Mouse (Mus musculus) urinary bladder, postnatal 25 days (tissue): Measurements from ENCODE around the gene Krt10.

Source experiments
- DNase-seq: peaks from one replicate; pipeline ENCODE4 v3.0.0; 2022; ENCODE audit warnings: low spot score

Krt10 gene

DNA sequence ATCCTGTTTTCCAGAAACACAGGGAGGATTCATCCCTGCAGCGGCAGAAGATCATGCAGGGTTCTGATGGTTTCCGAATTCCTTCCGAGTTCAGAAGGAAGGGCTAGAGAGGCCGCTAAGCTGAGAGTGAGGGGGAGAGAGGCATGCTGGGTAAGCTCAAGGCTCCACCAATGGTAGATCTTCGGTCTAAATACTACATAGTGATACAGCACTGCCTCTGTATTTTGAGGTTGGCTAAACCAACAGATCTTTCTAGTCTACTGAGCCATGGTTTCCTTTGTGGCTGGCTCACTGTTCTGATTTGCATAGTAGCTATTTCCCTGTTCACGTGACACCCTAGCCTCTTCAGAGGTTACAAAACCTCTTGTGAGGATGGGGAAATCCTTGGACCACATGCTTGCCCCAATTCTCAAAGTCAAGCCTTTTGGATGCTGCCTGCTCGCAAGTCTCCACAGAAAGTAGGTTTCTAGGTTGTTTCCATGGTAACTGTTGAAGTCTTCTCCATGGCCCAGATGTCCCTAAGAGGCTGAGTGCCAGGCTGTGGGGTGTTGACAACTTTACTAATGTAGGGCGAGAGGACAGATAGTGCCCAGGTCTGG is 19.2 kb downstream of the Krt10 start:
- DNase-seq, result no peak

GRCm38 (mm10) chr11:99369229-99369628 is 19.9 kb downstream of the Krt10 start:
- DNase-seq, result no peak

GRCm38 (mm10) chr11:99366791-99367190 is 22.4 kb downstream of the Krt10 start:
- no peak for DNase-seq

GRCm38 (mm10) chr11:99364412-99364811 is 24.8 kb downstream of the Krt10 start:
- DNase-seq, result peak; percentile 17

GRCm38 (mm10) chr11:99361423-99361822 is 27.7 kb downstream of the Krt10 start:
- no peak for DNase-seq

DNA sequence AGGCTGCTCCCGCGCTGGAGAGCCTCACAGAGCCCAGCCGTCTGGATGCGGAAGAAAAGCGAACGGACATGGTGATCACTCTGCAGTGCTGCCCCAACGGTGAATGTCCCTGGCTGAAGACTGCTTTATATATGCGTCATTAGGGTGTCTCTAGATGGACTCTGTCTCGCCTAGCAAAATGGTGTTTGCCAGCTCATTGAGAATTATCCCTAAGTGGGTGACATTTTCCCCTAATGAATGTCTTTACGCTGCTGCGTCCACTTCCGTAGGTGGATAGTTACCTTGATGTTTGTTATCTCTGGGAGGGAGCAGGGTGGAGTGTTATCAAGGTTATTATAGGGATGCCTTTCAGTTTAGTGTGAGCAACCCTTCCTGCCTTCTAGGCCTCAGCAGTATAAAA is 38.2 kb downstream of the Krt10 start, which contains the start of gene Krt27:
Krt27 (minus strand) TSS at position 101 of the 400 bp plus-strand sequence.
- no peak for DNase-seq

DNA sequence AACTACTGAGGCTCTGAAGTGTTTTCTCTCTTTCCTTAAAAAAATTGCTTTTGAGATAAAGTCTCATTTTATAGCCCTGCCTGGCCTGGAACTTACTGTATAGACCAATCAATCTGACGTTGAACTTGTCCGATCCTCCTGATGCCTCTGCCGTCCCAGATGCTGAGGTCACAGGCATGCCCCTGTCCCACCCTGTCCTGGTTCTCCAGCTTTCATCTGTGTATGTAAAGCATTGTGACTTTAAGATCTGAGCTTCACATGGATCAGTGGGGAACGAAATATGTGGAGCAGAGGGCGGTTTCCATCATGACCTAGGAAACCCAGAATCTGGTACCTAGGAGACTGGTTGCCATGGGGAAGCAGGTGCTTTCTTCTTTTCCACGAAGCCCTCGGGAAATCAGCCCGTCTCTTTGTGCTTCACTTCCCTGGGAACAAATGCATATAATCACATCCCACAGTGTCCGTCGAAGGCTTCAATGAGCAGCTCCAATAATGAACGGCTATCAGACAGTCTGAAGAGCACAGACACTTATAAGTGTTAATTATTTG is 49.8 kb downstream of the Krt10 start:
- DNase-seq, result no peak

DNA sequence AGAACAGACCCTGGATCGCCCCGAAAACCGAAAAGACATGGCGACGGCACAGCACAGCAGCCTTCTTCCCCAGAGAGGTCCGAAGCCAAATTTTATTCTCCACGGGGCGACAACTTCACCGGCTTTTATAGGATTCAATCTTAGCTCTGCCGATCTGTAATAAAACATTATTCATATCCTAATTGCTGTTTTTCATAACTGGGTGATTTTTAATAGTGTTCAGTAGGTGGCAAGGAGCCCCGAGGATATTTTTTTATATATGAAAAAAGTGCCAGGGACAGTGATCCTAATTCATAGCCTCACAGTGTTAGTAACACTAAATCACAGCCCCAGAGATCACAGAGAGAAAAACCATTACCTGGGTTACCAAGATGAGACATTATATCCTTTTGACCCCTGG is 51.3 kb downstream of the Krt10 start, which contains the start of gene Krt26:
Krt26 (minus strand) TSS at position 101 of the 400 bp plus-strand sequence.
- DNase-seq, result no peak
